Mouse (Mus musculus) gastrocnemius, postnatal 14 days (tissue): ENCODE data around the gene Acss3. TPM values are rescaled to one million over a fixed set of nuclear protein-coding genes. Genes with fewer than 3 reads are reported as not detected.

Experiments
- DNase-seq: peaks from one replicate; pipeline ENCODE4 v3.0.0; 2021; ENCODE audit warnings: mixed read lengths
- intact Hi-C: fragments of 180-260 bp; cut with DNase I; formaldehyde crosslinking; loops from one replicate; pipeline ENCODE4 v1.15.1; 2025; ENCODE audit warnings: low total_unique reads
- total RNA-seq, 2 experiments: library from RNA; stranded (reverse); gene quantifications; 2 replicates each; pipeline ENCODE4 v1.2.3; 2021

Acss3 gene
- total RNA-seq, 2 experiments from 2014 or later: 3.4 to 4.0 TPM

- DNase-seq: no peak
- intact Hi-C loops: no loop called here
Observed at GRCm38 (mm10) chr10:107039211-107039610, 84.3 kb downstream of the Acss3 start.

GRCm38 (mm10) chr10:107024254-107024653 is 99.2 kb downstream of the Acss3 start:
- DNase-seq: no peak
- intact Hi-C loops: no loop called here

DNA sequence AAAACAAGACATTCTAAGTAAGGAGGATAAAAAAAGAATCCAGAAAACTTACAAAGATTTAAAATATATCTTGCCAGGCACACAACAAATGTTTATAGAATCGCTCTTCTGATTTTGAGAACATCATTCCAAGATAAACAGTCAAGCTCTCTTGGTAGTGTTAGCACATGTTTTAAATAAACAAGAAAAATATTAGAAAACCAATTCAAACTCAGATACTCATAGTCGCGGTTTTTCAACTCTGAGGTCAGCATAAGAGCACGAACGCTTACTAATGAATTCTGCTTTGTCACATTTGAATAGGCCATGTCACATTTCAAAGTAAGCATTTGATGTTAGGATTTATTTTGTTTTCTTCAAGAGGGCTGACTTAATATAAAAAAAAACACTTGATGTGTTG is 102.3 kb downstream of the Acss3 start:
- intact Hi-C loops: no loop called here

DNA sequence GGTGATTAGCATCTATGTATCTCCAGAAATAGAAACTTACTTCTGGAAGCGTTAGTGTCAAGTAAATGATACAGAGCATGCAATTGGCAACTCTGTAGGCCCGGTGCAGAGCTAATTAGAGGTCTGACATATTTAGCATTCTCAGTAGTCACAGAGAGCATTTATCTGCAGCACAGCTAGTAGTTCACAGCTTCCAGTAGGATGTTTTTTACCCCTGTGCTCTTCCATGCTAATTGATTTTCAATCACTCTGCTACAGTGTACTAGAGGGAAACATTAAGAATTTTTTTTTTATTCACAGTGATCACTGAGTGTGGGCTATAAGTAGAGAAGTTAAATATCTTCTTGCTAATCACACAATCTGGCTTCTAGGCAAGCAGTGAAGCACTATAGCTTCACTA is 112.3 kb downstream of the Acss3 start:
- DNase-seq: no peak
- intact Hi-C loops: no loop called here

More for the DNA sequence above, 102.3 kb downstream of the Acss3 start:
- no peak for DNase-seq

DNA sequence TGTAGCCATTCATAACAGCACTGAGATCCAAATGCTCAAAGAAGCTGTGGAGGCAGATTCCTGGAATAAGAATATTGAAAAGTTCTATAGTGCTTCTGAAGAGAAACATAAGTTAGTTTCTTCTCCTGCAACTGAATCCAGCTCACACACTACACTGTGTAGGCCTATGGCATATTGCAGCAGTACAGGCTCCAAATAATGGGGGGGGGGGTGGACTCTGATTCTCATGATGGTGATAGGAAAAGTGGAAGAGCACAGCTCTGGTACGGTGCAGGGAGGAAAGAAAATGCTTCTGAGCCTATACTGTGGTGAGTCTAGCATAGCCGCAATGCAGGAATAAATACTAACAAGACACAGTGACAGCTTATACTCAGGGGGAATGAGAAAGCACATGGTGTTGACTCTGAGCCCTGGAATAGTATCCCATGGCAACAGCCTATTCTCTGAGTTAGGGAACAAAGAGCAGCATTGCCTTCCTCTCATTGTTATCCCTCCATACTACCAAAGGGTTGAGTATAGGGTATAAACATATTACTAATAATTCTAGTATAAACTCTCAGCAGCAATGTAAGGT is 125.3 kb downstream of the Acss3 start:
- intact Hi-C loops: no loop called here

GRCm38 (mm10) chr10:106989478-106989877 is 134.0 kb downstream of the Acss3 start:
- intact Hi-C loops: no loop called here
- DNase-seq: no peak

More for the DNA sequence above, 125.3 kb downstream of the Acss3 start:
- DNase-seq: no peak

GRCm38 (mm10) chr10:106975193-106976141 is 148.0 kb downstream of the Acss3 start:
- DNase-seq: no peak
- intact Hi-C loops: no loop called here

DNA sequence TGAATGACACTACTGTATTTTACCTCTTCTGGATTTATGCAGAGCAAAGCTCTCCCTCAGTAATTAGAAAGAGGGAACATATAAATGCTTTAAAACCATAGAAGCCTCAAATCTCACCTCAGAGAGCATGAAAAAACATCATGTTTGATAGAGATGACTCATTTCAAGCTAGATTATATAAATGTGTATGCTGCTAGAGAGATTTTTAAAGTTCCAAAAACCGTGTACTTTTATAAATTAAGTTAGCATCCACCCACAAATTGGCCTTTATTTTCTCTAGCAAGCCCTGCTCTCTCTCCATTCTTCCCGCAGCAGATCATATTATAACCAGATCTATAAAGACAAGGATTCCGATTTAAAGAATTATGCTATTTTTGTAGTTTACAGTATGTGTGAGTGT is 164.4 kb downstream of the Acss3 start:
- intact Hi-C loops: no loop called here
- DNase-seq: no peak

DNA sequence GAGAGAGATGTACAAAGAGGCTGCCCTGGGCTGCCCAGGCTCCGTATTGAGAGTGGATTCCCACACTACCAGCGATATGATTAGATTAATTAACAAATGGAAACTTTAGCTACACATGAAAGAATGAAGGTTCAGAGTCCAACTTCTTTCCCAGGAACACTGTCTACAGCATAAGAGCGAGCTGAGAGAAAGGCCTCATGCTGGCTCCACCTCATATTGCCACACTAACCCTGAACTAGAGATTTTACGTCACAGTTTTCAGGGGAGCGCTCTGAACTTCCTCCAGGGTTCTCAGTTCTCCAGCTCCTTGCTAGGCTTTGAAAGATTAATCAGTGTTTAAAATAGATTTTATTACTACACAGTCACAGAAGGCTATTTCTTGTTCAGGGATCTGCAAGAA is 182.1 kb downstream of the Acss3 start:
- no peak for DNase-seq

GRCm38 (mm10) chr10:106939441-106939840 is 184.0 kb downstream of the Acss3 start:
- intact Hi-C loops: no loop called here
- DNase-seq: no peak

More for the DNA sequence above, 182.1 kb downstream of the Acss3 start:
- intact Hi-C loops: no loop called here

GRCm38 (mm10) chr10:106938851-106939250 is 184.6 kb downstream of the Acss3 start:
- DNase-seq: no peak
- intact Hi-C loops: no loop called here

DNA sequence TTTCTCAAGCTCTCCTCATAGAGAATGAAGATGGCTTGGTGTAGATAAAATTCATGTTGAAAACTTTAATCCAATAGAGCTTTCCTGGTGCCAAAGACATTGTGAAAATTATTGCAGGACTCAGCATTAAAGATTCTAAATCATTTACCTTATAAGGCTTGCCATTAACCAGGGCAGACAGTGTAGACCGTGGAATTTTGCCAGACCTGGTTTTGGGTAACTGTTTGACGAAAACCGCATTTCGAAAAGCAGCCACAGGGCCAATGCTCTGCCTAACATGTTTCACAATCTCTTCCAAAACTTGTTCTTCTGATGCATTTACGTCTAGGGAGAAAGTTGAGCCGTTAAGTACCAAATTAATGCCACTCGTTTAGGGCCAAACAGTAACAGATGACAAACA is 186.5 kb downstream of the Acss3 start:
- DNase-seq: no peak
- intact Hi-C loops: no loop called here

GRCm38 (mm10) chr10:106932571-106933073 is 190.8 kb downstream of the Acss3 start:
- intact Hi-C loops: loop anchor here (5.0 kb wide), 1 partner anchor 455 kb away; no protein-coding TSS in a partner anchor
- DNase-seq: no peak

DNA sequence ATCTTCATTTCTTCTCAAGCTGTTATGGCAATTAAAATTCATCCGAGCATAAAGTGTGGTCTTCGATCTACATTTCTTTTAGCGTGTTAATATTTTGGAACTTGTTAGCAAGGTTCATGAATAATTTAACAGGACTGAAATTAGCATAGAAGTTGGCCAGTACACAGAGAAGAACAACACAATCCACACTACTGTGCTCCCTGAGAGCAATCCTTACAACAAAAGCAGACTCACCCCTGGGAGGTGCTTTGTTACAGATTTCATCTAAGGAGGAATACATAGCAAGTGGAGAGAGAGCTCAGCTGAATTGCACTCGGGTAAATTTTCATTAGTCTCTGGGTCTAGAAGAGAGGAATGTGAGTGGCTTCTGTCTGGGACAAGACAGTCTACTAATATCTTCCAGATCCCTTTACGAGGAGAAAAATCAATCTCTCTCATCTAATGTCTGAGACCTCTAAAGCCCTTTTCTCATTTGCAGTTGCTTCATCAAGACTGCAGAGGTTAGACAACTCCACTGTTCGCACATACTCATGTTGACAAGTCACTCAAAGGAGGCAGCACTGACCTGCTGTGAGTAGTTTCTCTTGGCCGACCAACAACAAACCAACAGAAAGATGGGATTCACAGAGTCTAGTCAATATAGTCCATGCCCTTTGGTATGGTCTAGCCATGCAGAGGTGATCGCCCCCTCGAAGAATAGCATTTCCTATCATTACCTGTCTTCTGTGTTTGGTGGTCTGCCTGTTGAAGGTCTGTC is 194.7 kb downstream of the Acss3 start:
- no peak for DNase-seq
- intact Hi-C loops: no loop called here

- intact Hi-C loops: no loop called here
- DNase-seq: no peak
Observed at GRCm38 (mm10) chr10:106924798-106925197, 198.7 kb downstream of the Acss3 start.

DNA sequence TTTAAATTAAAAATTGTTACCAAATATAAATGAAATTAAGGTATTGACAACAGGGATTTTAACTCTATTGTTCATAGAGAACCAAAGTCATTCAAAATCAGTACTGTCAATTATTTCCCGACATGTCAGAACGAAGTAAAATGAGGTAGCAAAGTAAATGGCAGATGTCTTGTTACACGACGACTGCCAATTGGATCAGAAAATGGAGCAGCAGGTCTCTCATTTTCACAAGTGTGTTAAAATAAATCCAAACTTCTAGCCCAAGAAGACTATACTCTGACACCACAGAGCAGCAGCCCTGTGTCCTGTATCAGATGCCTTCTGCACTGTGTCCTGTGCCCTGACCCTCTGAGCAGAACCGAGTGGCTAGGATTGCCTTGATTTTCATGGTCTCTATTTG is 199.1 kb downstream of the Acss3 start:
- intact Hi-C loops: no loop called here
- DNase-seq: no peak

- DNase-seq: no peak
- intact Hi-C loops: no loop called here
Observed at GRCm38 (mm10) chr10:106914822-106915221, 208.6 kb downstream of the Acss3 start.

DNA sequence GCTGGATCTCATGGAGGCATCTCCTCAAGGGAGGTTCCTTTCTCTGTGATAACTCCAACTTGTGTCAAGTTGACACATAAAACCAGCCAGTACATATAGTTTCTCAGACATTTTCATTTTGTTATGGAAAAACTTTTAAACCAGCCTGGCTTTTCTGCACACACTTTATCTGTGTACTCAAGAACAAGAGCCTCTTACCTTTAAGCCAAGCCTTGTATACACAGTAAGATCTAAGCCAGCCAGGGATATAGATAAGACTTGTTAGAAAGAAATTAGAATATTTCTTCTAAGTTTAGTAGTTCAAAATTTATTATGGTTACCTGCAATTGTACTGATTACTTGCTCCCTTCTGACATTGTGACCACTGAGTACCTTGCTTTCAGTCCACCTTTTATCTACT is 209.2 kb downstream of the Acss3 start:
- DNase-seq: no peak
- intact Hi-C loops: no loop called here

GRCm38 (mm10) chr10:106913032-106913431 is 210.4 kb downstream of the Acss3 start:
- intact Hi-C loops: no loop called here
- DNase-seq: no peak

- DNase-seq: no peak
- intact Hi-C loops: no loop called here
Observed at GRCm38 (mm10) chr10:106910108-106910507, 213.4 kb downstream of the Acss3 start.
